Mouse (Mus musculus) urinary bladder, adult 2 months (tissue): ENCODE results near the gene Ogfod3. TPM values are rescaled to one million over a fixed set of nuclear protein-coding genes. Genes with fewer than 3 reads are reported as not detected.

Source experiments
- DNase-seq: peaks from one replicate; pipeline ENCODE4 v3.0.0; 2022; ENCODE audit warnings: low spot score
- polyA plus RNA-seq: library from polyadenylated mRNA; depleted of rRNA; stranded (reverse); fragments of >200 nt; gene quantifications from 2 replicates; pipeline ENCODE4 v1.2.3, GENCODE M21; 2012; rRNA removed

Ogfod3 gene
- polyA plus RNA-seq: 7.4 and 9.9 TPM in 2 replicates

GRCm38 (mm10) chr11:121204161-121205006 is at the start of gene Ogfod3, which contains the start of gene Hexdc:
Gene Ogfod3, minus strand, starts transcription at chr11:121204711.
Gene Hexdc, plus strand, starts transcription at chr11:121204433.
- peak; percentile 87 for DNase-seq

GRCm38 (mm10) chr11:121250196-121250595 is 45.7 kb upstream of the Ogfod3 start:
- DNase-seq: no peak

GRCm38 (mm10) chr11:121239669-121240068 is 35.2 kb upstream of the Ogfod3 start:
- DNase-seq: no peak

- DNase-seq: no peak
Measured at GRCm38 (mm10) chr11:121237345-121238128, 33.0 kb upstream of the Ogfod3 start.

GRCm38 (mm10) chr11:121236564-121237344 is 32.2 kb upstream of the Ogfod3 start, which contains the start of gene Narf:
Gene Narf, plus strand, starts transcription at chr11:121237253.
- DNase-seq: peak; percentile 95

- no peak for DNase-seq
Measured at GRCm38 (mm10) chr11:121235475-121236238, 31.1 kb upstream of the Ogfod3 start.

GRCm38 (mm10) chr11:121232706-121233105 is 28.2 kb upstream of the Ogfod3 start:
- DNase-seq: no peak

GRCm38 (mm10) chr11:121231628-121232291 is 27.2 kb upstream of the Ogfod3 start:
- no peak for DNase-seq

- no peak for DNase-seq
Measured at GRCm38 (mm10) chr11:121231191-121231590, 26.7 kb upstream of the Ogfod3 start.

- DNase-seq: peak; percentile 60
Measured at GRCm38 (mm10) chr11:121229018-121229439, 24.5 kb upstream of the Ogfod3 start, which contains the start of gene Cybc1. Gene Cybc1, minus strand, starts transcription at chr11:121229322.

GRCm38 (mm10) chr11:121228129-121229017 is 23.9 kb upstream of the Ogfod3 start:
- DNase-seq: no peak

GRCm38 (mm10) chr11:121221321-121222010 is 17.0 kb upstream of the Ogfod3 start:
- DNase-seq: no peak

GRCm38 (mm10) chr11:121220771-121221170 is 16.3 kb upstream of the Ogfod3 start:
- DNase-seq: no peak

GRCm38 (mm10) chr11:121219776-121220175 is 15.3 kb upstream of the Ogfod3 start:
- DNase-seq: no peak

- DNase-seq: no peak
Measured at GRCm38 (mm10) chr11:121216831-121217230, 12.3 kb upstream of the Ogfod3 start.

GRCm38 (mm10) chr11:121203859-121204160 is 701 bp downstream of the Ogfod3 start:
- DNase-seq: no peak

- DNase-seq: no peak
Measured at GRCm38 (mm10) chr11:121201436-121202198, 2.9 kb downstream of the Ogfod3 start.

GRCm38 (mm10) chr11:121200781-121201180 is 3.7 kb downstream of the Ogfod3 start:
- DNase-seq: no peak
